13 mouse cellular contexts compared by ENCODE assay signal in genomic region chr9:58066731-58067095, GRCm38 (mm10). TPM values are rescaled to one million over a fixed set of nuclear protein-coding genes. Genes with fewer than 3 reads are reported as not detected.
DNase-seq lines count a peak whose midpoint lies in the region; ATAC-seq and TF ChIP-seq lines count a peak whose summit lies in the region.
"Had no signal": no experiment of that assay in that cellular context is flagged by ENCODE, and none has a peak within 500 bp of the region (broad histone marks: within the 10 kb centered on the region; RNA-seq: fewer than 3 reads in every experiment).

No protein-coding gene starts in this region.

- TF ChIP-seq CTCF in liver, postnatal 0 days (IDR thresholded peaks at IDR 0.05; ENCODE audit: low read depth), result no peak

- H3K27ac ChIP-seq in forebrain, embryonic 16.5 days (ENCODE audit: low read length), result peak overlapping the region; percentile 88
- H3K27ac ChIP-seq in liver, postnatal 0 days (ENCODE audit: low read depth), result no peak overlapping the region
- H3K27ac ChIP-seq: heart, embryonic 13.5 days; intestine, embryonic 15.5 days; liver, embryonic 14.5 days had no signal

- no peaks in the 10 kb centered on the region for H3K36me3 ChIP-seq in forebrain, embryonic 16.5 days (ENCODE audit: control insufficient read depth, insufficient read depth)
- no peaks in the 10 kb centered on the region for H3K36me3 ChIP-seq in liver, postnatal 0 days (replicated peaks; ENCODE audit: insufficient read depth, low read length)
- H3K36me3 ChIP-seq: embryonic facial prominence, embryonic 12.5 days; heart, embryonic 13.5 days; intestine, embryonic 15.5 days had no signal

- ATAC-seq in forebrain, embryonic 16.5 days, result no peak
- ATAC-seq in liver, postnatal 0 days, result no peak
- ATAC-seq: activated CD4-positive, CD25-positive, alpha-beta regulatory T cell, adult 4 months; intestine, embryonic 15.5 days had no signal

- H3K27me3 ChIP-seq in forebrain, embryonic 16.5 days (replicated peaks; ENCODE audit: control insufficient read depth, insufficient read depth, low read length), result no peaks in the 10 kb centered on the region
- H3K27me3 ChIP-seq in liver, postnatal 0 days (ENCODE audit: insufficient read depth, low read length), result no peaks in the 10 kb centered on the region; the same call in 1 of the 2 replicates
- H3K27me3 ChIP-seq: intestine, embryonic 15.5 days had no signal

- no peaks in the 10 kb centered on the region for H3K9me3 ChIP-seq in forebrain, embryonic 16.5 days (ENCODE audit: control insufficient read depth, low read length)
- no peaks in the 10 kb centered on the region for H3K9me3 ChIP-seq in liver, postnatal 0 days (ENCODE audit: low read length)
- H3K9me3 ChIP-seq: embryonic facial prominence, embryonic 12.5 days; heart, embryonic 13.5 days; intestine, embryonic 15.5 days had no signal

- peak; percentile 19 for DNase-seq in kidney, postnatal 10 days
- DNase-seq in kidney, postnatal 25 days, result no peak
- peak; percentile 85 to 93 for DNase-seq in left cerebral cortex, postnatal 25 days (ENCODE audit: low spot score in 2 of 2)
- DNase-seq in right cerebral cortex, postnatal 14 days, result peak; percentile 82
- DNase-seq in Muller cell, postnatal 12 days (ENCODE audit: inconsistent ontology term), result no peak
- no peak for DNase-seq in liver, postnatal 0 days
- DNase-seq in thymus, postnatal 14 days, result no peak

- intact Hi-C loops in left cerebral cortex, postnatal 25 days (cut with DNase I), result loop anchor here (1.0 to 2.0 kb wide), 3 partner anchors 44 to 136 kb away; no protein-coding TSS in a partner anchor

- no peak for TF ChIP-seq EP300 in liver, postnatal 0 days (IDR thresholded peaks at IDR 0.05; ENCODE audit: low read depth)

- peak overlapping the region; percentile 37; the same call in 1 of the 2 replicates for H3K9ac ChIP-seq in forebrain, embryonic 16.5 days (replicated peaks; ENCODE audit: low read depth, low read length)
- H3K9ac ChIP-seq in liver, postnatal 0 days (replicated peaks), result no peak overlapping the region
- H3K9ac ChIP-seq: embryonic facial prominence, embryonic 12.5 days; heart, embryonic 13.5 days; intestine, embryonic 15.5 days; liver, embryonic 14.5 days had no signal

- H3K4me3 ChIP-seq in forebrain, embryonic 16.5 days (replicated peaks; ENCODE audit: low read length), result no peak overlapping the region
- no peak overlapping the region for H3K4me3 ChIP-seq in liver, postnatal 0 days (ENCODE audit: low read depth, low read length)
- H3K4me3 ChIP-seq: embryonic facial prominence, embryonic 12.5 days; heart, embryonic 13.5 days; intestine, embryonic 15.5 days had no signal

- peaks cover 63% of the 10 kb centered on the region for H3K4me1 ChIP-seq in forebrain, embryonic 16.5 days (replicated peaks; ENCODE audit: control insufficient read depth, insufficient read depth, low read length)
- no peaks in the 10 kb centered on the region for H3K4me1 ChIP-seq in liver, postnatal 0 days (ENCODE audit: insufficient read depth)

- WGBS in forebrain, embryonic 16.5 days, result 45% methylated on average over 6 of the region's 6 CpGs
- WGBS in liver, postnatal 0 days (ENCODE audit: insufficient replicate concordance), result 70% methylated on average over 6 of the region's 6 CpGs

- H3K4me2 ChIP-seq in forebrain, embryonic 16.5 days (ENCODE audit: low read length), result no peak overlapping the region
- no peak overlapping the region for H3K4me2 ChIP-seq in liver, postnatal 0 days (ENCODE audit: low read depth, low read length)
- H3K4me2 ChIP-seq: embryonic facial prominence, embryonic 12.5 days; heart, embryonic 13.5 days; intestine, embryonic 15.5 days had no signal

RNA-seq across cellular contexts. Expression of gene Stra6, which starts 3.1 kb away (rescaled TPM):
- 9.2 and 11.7 TPM in 2 replicates for polyA plus RNA-seq in forebrain, embryonic 16.5 days (2015; fragmentation: Nextera tagmentation; extraction: Ambion mirVana)
- 1 to 10 TPM; 7.2 to 8.7 TPM for total RNA-seq in left cerebral cortex, postnatal 25 days (2021)
- not detected in 2 replicates for polyA plus RNA-seq in liver, postnatal 0 days (2015; fragmentation: Nextera tagmentation; extraction: Ambion mirVana)

RNA-seq across cellular contexts. Expression of gene Ccdc33, which starts 51.9 kb away (rescaled TPM):
- polyA plus RNA-seq in forebrain, embryonic 16.5 days (2015; fragmentation: Nextera tagmentation; extraction: Ambion mirVana), result 0.51 and 0.79 TPM in 2 replicates
- 1 to 10 TPM in 1 of 2 experiments, under 1 TPM in 1; 0.55 to 1.1 TPM for total RNA-seq in left cerebral cortex, postnatal 25 days (2021)
- polyA plus RNA-seq in liver, postnatal 0 days (2015; fragmentation: Nextera tagmentation; extraction: Ambion mirVana), result not detected in 2 replicates
- polyA plus RNA-seq: activated CD4-positive, CD25-positive, alpha-beta regulatory T cell, adult 4 months; liver, embryonic 14.5 days had no signal

Comparison
In these comparisons a context has a peak if more than half of its experiments do, and no peak if none do; other contexts are left out.
1. DNase-seq: peak in kidney, postnatal 10 days (single experiment), left cerebral cortex, postnatal 25 days (2 of 2) and right cerebral cortex, postnatal 14 days (single experiment); none in kidney, postnatal 25 days (0 of 2), Muller cell, postnatal 12 days (single experiment), liver, postnatal 0 days (single experiment) and thymus, postnatal 14 days (single experiment).
2. RNA of gene Stra6, which starts 3.1 kb away (polyA plus RNA-seq): 9.2 to 11.7 TPM in forebrain, embryonic 16.5 days; not detected in liver, postnatal 0 days; every median in the first group is over 10 times any median in the second.